Mouse (Mus musculus) lung, postnatal 4 days (tissue): ENCODE results near the gene Rpl28.
A peak's percentile ranks its signal among the peaks of the same experiment; 100 is the strongest.
"Not testable (repeated sequence)": the region's sequence is repeated elsewhere in the genome, so short reads cannot be mapped to it uniquely, and the experiment has no call there.

Experiments used
- DNase-seq, 2 experiments: peaks; one replicate each; pipeline ENCODE4 v3.0.0; 2021

Gene Rpl28

DNA sequence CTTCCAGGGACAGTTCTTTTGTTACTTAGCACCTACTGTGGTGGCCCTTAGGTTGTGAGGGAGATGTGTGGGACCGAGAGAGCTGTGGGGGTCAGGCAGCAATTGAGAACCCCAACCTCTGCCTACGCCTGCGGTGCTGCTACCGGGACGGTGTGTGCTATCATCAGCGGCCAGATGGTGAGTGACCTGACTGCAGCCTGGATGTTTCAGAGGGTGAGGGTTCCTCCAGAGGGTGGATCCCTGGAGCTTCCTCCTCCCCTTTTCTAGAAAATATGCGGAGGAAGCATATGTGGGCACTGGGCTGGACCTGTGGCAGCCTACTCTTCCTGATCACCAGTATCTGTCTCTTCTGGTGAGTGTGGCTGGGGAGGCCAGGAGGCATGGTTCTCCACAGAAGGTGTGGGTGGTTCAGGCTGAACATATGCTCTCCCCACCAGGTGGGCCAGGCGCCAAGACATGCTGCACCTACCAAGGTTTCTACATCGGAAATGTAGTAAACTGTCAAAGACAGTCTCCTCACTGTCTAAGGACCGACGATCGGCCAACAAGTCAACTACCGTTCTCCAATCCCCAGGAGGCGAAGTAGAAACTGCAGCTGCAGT lies 8.9 kb upstream of the Rpl28 start:
- no peak for DNase-seq

DNA sequence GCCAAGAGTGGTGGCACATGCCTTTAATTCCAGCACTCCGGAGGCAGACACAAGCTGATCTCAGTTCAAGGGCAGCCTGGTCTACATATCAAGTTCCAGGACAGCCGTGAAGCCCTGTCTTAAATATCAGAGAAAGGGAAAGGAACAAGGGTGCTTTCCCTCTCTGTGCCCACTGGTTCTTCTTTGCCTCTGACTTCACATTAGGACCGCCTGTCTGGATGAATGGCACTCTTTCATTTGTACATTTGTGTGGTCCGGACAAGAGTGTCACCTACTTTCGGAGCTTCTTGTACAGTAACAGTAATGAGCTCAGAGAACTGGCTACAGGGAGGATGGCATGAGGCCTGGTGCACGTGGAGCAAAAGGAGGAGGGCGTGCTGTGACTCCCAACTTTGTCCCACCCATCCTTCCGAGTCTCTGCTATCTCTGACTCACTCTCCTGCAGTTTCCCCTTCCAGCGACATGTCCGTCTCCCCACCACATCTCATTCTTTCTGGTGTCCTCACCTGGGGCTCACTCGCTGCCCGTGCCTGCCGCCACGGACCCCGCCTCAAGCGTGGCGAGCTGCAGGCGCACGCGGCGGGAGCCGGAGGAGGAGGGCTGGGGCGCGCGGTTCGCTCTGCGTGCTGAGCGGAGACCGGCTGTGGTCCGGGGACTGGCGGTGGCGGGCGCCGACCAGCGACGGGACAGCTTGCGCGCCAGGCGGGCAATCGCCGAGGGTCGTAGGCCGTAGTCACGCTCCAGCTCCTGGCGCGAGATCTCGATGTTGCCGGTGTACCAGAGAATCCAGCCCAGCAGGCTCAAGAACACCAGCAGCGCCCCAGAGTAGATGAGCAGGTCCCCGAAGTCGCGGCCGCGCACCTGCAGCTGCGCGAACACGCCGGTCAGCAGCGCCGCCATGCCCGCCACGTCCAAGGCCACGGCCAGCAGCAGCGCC lies 3.9 kb upstream of the Rpl28 start:
- DNase-seq = peak; percentile 75 to 79

GRCm38 (mm10) chr7:4789436-4789935 lies 3.2 kb upstream of the Rpl28 start, which contains the start of gene Tmem238:
Tmem238 (minus strand) TSS chr7:4789656.
- DNase-seq = peak; percentile 79 to 84

DNA sequence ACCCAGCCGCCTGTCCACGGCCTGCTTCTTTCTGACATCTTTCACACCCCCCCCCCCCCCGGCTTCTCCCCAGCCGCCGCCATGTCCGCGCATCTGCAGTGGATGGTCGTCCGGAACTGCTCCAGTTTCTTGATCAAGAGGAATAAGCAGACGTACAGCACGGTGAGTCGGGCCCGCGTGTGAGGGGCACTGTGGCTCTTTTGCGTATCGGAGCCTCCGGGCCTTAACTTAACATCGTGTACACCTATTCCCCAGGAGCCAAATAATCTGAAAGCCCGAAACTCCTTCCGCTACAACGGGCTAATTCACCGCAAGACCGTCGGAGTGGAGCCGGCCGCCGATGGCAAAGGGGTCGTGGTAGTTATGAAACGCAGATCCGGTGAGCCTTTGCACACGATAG lies 574 bp downstream of the Rpl28 start:
- DNase-seq = peak in 1 of 2 experiments; percentile 27

DNA sequence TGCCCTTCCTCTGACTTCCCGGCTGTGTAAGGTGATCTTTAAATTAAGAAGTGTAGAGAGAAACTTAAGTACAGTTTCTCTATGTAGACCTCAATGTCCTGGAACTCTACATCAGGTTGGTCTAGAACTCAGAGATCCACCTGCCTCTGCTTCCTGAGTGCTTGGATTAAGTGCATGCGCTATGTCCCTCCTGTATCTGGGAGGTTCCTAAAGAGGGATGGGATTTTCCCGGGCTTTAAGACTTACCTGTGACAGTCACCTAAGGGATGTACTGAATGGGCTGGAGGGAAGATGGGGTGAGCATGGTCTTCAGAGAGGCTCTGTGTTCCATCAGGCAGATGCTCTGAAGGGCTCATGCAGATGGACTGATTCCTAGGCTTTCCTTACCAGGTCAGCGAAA lies 1.0 kb downstream of the Rpl28 start:
- no peak for DNase-seq

DNA sequence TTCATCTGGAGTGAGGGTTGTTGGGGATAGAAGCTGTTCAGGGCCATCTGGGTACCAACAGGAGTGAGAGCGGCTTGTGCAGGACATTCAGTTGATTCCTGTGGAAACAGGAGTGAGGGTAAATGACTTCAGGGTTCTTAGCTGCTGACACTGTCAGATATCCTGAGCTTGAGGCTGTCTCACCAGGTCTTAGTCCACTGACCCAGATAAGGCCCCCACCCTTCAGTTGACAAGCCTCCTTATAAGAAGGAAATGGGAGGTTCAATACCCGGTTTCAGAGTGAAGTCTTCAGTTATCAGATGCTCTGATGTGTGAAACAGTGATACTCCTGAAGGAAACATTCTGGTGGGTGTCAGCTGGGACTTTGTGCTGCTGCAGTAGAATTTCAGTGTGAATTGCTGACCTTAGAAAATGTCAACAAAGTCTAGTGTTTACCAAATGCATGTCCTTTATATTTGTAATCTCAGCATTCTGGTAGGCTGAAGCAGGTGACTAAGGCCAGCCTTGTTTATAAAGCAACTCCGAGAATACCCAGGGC lies 2.0 kb downstream of the Rpl28 start:
- no peak for DNase-seq

GRCm38 (mm10) chr7:4795767-4796433 lies 3.2 kb downstream of the Rpl28 start:
- peak in 1 of 2 experiments; percentile 31 for DNase-seq

DNA sequence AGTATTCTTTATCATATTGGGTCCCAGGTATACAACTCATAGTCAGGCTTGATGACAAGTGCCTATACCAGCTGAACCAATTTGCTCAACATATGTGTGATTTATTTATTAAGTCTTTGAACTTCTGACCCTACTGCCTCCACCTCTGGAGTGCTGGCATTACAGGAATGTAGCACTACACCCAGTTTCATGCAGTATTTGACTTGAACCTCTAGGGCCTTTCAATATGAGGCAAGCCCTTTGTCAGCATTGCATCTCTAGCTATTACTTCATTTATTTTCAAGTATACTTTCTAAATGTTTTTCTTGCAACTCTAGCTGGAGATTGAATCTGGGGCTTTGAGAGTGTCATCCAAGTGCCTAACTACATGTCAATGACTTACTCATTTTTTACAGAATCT lies 9.6 kb downstream of the Rpl28 start:
- no peak for DNase-seq

DNA sequence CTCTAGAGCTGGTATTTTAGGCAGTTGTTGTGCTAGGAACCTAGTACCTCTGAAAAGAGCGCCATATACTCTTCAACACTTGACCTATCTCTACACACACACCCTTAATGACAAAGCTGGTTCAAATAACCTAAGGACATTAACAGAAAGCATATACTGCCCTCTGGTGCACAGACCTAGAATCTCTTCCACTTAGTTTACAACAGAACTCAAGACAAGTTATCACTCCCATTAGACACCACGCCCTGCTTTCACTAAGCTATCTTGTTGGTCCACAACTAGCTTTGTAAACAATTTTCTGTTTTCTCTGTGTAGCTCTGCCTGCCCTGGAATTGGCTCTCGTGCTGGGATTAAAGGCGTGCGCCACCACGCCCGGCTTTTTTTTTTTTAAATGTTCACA lies 14.0 kb downstream of the Rpl28 start:
- peak in 1 of 2 experiments; percentile 54 for DNase-seq

- DNase-seq = not testable (repeated sequence)
These were observed 18.5 kb downstream of the Rpl28 start for GRCm38 (mm10) chr7:4811131-4811530.

- no peak for DNase-seq
These were observed 19.2 kb downstream of the Rpl28 start for GRCm38 (mm10) chr7:4811842-4812302.

- DNase-seq = peak; percentile 98 to 99
These were observed 19.8 kb downstream of the Rpl28 start, which contains the start of gene Ube2s for GRCm38 (mm10) chr7:4812303-4813104. Ube2s (minus strand) TSS chr7:4812590.

DNA sequence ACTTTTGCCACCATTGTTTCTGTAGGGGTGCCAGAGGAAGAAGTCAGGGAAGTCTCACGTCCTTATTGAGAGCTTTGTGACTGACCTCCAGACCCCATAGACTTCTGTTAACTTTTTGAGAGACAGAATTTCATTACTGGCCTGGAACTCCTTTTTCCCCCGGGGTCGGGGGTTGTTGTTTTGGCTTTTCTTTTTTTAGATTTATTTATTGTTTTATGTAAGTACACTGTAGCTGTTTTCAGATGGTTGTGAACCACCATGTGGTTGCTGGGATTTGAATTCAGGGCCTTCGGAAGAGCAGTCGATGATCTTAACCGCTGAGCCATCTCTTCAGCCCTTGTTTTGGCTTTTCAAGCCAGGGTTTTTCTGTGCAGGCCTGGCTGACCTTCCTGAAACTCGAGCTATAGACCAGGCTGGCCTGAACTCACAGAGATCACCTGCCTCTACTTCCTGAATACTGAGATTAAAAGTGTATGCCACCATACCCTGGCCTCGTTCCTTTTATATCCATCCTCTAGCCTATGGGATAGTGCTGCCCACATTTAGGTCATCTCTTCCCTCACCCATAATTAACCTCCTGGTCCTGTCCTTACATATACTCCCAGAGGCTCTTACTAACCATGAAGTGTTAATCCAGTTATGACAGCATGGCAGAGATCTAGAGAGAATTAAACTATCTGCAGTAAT lies 20.6 kb downstream of the Rpl28 start:
- DNase-seq = no peak

- DNase-seq = no peak
These were observed 23.9 kb downstream of the Rpl28 start for GRCm38 (mm10) chr7:4816559-4816958.

GRCm38 (mm10) chr7:4820925-4821324 lies 28.3 kb downstream of the Rpl28 start:
- not testable (repeated sequence) for DNase-seq

DNA sequence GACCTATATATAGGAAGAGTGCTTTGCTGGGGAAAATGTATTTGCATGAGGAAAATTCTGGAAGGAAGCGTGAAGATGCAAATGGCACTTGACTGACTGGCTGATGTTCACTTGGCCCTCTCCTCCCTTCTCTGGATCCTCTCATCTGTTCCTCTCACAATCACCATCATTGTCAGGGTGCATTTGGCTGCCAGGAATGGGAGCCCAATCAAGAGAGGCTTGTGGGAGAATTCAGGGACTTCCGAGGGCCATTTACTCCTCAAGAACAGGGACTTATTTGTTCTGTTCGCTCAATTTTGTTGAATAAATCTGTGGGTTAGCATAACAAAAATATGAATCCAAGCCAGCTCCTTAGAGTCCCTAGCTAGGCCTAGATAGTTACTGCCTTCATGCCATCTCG lies 29.0 kb downstream of the Rpl28 start:
- no peak for DNase-seq

- DNase-seq = peak in 1 of 2 experiments; percentile 64
These were observed 29.7 kb downstream of the Rpl28 start for GRCm38 (mm10) chr7:4822162-4822907.

GRCm38 (mm10) chr7:4825365-4825764 lies 32.7 kb downstream of the Rpl28 start:
- DNase-seq = no peak

- DNase-seq = no peak
These were observed 37.8 kb downstream of the Rpl28 start for GRCm38 (mm10) chr7:4830476-4830875.

- peak; percentile 48 to 56 for DNase-seq
These were observed 43.1 kb downstream of the Rpl28 start for GRCm38 (mm10) chr7:4835631-4836327.
